Mouse (Mus musculus): Measurements from ENCODE around the gene Nfam1. TPM values are rescaled to one million over a fixed set of nuclear protein-coding genes. Genes with fewer than 3 reads are reported as not detected.

Gene Nfam1
- polyA plus RNA-seq, 1 experiment from 2014 or later = 1.6 TPM

GRCm38 (mm10) chr15:82963556-82964156 lies 69.5 kb downstream of the Nfam1 start:
- Histone ChIP-seq H3K36me3 (no peaks in the 10 kb centered on the region), H3K27ac (replicated peaks) (peak overlapping the region; percentile 82), H3K4me2 (replicated peaks) (peak overlapping the region; percentile 42), H3K9ac (replicated peaks) (peak overlapping the region; percentile 48), H3K9me3 (no peaks in the 10 kb centered on the region), H3K27me3 (no peaks in the 10 kb centered on the region; the same call in 1 of the 2 replicates), H3K4me1 (peaks cover 77% of the 10 kb centered on the region), H3K4me3 (peak overlapping the region; percentile 62)
- ATAC-seq (replicated peaks) = no peak
- WGBS = under 1% methylated on average over 27 of the region's 82 CpGs

DNA sequence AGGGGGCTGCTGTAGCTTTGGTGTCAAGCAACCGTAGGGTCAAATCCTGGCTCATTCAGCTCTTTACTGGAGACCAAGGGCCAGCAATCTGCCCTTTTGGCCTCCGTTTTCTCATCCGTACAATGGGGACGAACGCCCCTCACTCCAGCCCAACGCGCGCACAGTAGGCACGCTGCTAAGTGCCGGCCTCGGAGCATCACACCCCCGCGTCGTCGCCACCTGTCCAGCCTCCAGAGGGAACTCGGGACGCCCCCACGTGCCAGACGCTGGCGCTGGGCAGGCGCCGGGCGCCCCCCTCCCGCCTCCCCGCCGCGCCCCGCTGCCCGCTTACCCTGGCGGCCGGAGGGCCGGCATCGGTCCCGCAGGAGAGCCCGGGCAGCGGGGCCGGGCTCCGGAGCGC lies 70.0 kb downstream of the Nfam1 start:
- Histone ChIP-seq H3K27ac (replicated peaks) (peak overlapping the region; percentile 87), H3K27me3 (no peaks in the 10 kb centered on the region; the same call in 1 of the 2 replicates), H3K4me3 (peak overlapping the region; percentile 62), H3K4me2 (replicated peaks) (peak overlapping the region; percentile 70), H3K4me1 (peaks cover 77% of the 10 kb centered on the region), H3K36me3 (no peaks in the 10 kb centered on the region), H3K9ac (replicated peaks) (peak overlapping the region; percentile 73), H3K9me3 (no peaks in the 10 kb centered on the region)
- ATAC-seq (replicated peaks) = no peak
- WGBS = 2% methylated on average over 31 of the region's 39 CpGs

DNA sequence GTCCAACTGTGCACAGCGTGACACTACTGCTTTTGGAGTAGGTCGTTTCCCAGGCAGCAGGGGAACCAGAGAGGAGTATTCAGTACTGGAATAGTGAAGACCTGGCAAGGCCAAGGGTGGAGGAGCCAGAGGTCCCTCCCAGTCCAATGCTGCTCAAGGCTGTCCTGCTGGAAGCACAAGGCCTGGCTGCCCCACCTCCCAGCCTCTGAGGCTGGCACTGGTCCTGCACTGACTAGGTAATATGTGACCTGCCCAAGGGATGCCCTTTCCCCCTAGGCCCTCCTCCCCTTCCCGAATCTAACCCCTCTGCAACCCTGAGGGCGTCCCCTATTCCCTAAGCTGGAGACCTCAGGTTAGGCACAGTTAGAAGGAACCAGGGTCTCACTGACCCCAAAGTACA lies 70.6 kb downstream of the Nfam1 start:
- Histone ChIP-seq H3K27ac (replicated peaks) (peak overlapping the region; percentile 87), H3K4me1 (peaks cover 77% of the 10 kb centered on the region), H3K4me2 (replicated peaks) (peak overlapping the region; percentile 70), H3K9me3 (no peaks in the 10 kb centered on the region), H3K36me3 (no peaks in the 10 kb centered on the region), H3K27me3 (no peaks in the 10 kb centered on the region; the same call in 1 of the 2 replicates), H3K4me3 (peak overlapping the region; percentile 62), H3K9ac (replicated peaks) (peak overlapping the region; percentile 73)
- WGBS = 32% methylated on average over 4 of the region's 4 CpGs
- ATAC-seq (replicated peaks) = no peak

DNA sequence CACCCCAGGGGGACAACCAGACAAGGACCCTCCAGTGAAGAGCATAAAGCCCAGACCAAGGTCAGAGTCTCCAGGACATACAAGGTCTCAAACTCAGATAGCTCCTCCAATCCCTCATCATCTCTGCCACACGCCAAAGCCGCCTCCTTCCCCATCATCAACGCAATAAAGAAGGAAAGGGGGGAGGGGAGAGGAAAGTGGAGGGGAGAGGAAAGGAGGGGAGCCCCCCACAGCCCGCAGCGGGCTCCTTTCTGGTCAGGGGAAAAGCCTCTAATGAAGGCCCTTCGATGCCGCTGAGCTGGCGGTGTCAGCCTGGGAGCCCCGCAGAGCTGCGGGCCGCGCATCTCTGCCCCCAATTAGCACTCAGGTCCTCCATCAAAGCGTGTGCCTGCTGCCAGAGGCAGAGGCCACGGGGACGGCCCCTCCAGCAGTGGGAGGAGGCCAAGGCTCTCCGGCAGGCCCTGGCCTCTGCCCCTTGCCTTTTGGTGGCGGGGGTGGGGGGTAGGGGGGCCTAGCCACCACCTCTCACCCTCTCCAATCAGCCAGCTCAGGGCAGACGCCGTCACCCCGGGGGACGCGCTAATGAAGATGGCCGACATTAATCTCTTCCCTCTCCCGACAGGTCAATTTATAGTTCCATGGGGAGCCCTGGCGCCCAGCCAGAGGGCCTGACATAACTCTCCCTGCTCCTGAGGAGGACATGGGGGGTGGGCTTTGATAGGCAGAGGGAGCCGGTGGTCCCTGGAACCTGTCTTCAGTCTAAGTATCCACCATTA lies 72.1 kb downstream of the Nfam1 start:
- peak overlapping the region; percentile 70 for H3K4me2 ChIP-seq (replicated peaks)
- WGBS = 0% methylated on average over 26 of the region's 26 CpGs
- peak overlapping the region; percentile 70 for H3K27ac ChIP-seq (replicated peaks)
- H3K9me3 ChIP-seq = no peaks in the 10 kb centered on the region
- peaks cover 78% of the 10 kb centered on the region for H3K4me1 ChIP-seq
- no peaks in the 10 kb centered on the region for H3K27me3 ChIP-seq
- H3K9ac ChIP-seq (replicated peaks) = peak overlapping the region; percentile 58
- ATAC-seq (replicated peaks) = 0 out of 2 replicates have a peak, but pooled peaks have one; percentile 5
- H3K4me3 ChIP-seq = peak overlapping the region; percentile 62
- no peaks in the 10 kb centered on the region for H3K36me3 ChIP-seq

DNA sequence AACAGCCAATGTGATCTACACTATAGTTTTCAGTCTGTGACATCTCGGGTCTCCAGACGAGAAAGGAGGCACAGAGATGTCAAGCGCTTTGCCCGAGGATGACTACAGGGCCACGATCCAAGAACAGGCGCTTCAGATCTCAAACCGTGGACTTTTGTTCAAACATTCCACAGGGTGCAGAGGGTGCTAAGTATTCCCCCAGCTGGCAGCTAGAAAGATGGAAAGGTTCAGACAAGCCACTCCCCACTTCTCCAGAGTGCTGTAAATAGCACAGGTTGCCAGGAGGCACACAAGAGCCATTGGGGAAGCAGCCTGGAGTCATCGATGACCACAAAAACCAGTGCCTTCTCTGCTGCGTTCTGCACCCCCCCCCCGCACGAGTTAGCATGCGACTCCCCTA lies 74.0 kb downstream of the Nfam1 start:
- Histone ChIP-seq H3K4me1 (peaks cover 69% of the 10 kb centered on the region), H3K27me3 (no peaks in the 10 kb centered on the region), H3K4me3 (no peak overlapping the region), H3K9me3 (no peaks in the 10 kb centered on the region), H3K4me2 (replicated peaks) (peak overlapping the region; percentile 50), H3K27ac (replicated peaks) (peak overlapping the region; percentile 81), H3K9ac (replicated peaks) (peak overlapping the region; percentile 39), H3K36me3 (no peaks in the 10 kb centered on the region)
- no peak for ATAC-seq (replicated peaks)
- 41% methylated on average over 12 of the region's 12 CpGs for WGBS

DNA sequence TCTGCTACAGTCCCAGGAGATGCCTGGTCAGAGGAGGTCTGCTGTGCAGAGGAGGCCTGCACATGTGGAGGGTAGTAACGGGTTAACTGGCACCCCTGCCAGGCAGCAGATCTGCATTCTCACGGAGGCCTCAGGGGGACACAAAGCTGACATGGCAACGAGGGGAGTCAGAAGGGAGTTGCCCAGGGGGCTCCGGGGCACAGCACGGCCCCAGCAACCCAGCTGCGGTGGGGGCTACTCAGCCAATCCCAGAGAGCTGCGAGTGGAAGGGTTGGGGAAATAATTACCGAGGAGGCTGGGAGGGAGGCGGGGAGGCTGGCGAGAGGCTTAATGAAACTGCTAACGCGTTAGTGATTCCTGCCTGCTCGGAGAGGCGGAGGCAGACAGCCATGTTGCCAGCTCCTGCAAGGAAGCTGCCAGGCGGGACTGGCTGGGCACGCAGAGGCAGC lies 74.8 kb downstream of the Nfam1 start:
- Histone ChIP-seq H3K27me3 (no peaks in the 10 kb centered on the region), H3K4me2 (replicated peaks) (peak overlapping the region; percentile 50), H3K4me1 (peaks cover 77% of the 10 kb centered on the region), H3K27ac (replicated peaks) (peak overlapping the region; percentile 81), H3K9ac (replicated peaks) (peak overlapping the region; percentile 39), H3K9me3 (no peaks in the 10 kb centered on the region), H3K4me3 (peak overlapping the region; percentile 28), H3K36me3 (no peaks in the 10 kb centered on the region)
- WGBS = under 1% methylated on average over 16 of the region's 16 CpGs
- ATAC-seq (replicated peaks) = peak; percentile 67

DNA sequence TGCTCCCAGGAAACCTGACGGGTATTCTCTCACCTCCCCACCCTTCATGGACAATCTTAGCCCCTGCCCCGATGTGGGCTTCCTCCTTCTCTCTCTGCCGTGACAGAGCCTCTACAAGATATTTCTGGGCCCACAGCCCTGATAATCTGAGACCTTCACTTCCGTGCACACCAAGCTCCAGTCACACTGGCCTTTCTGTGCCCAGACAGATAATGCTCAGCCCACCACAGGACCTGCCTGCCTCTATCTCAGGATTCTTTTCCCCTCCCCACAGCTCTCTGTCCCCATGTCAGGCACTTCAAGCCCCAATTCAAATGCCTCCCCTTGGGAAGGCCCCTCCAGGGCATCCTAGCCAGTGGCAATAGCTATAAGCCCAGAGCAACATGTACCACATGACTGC lies 76.4 kb downstream of the Nfam1 start:
- Histone ChIP-seq H3K4me2 (replicated peaks) (no peak overlapping the region), H3K9ac (replicated peaks) (no peak overlapping the region), H3K4me1 (peaks cover 78% of the 10 kb centered on the region), H3K4me3 (no peak overlapping the region), H3K27me3 (no peaks in the 10 kb centered on the region), H3K9me3 (no peaks in the 10 kb centered on the region), H3K27ac (replicated peaks) (no peak overlapping the region), H3K36me3 (no peaks in the 10 kb centered on the region)
- no peak for ATAC-seq (replicated peaks)
- 69% methylated on average over 4 of the region's 4 CpGs for WGBS

- Histone ChIP-seq H3K27ac (replicated peaks) (no peak overlapping the region), H3K9ac (replicated peaks) (no peak overlapping the region), H3K4me3 (no peak overlapping the region), H3K36me3 (no peaks in the 10 kb centered on the region), H3K4me2 (replicated peaks) (no peak overlapping the region), H3K27me3 (no peaks in the 10 kb centered on the region), H3K4me1 (peaks cover 76% of the 10 kb centered on the region), H3K9me3 (no peaks in the 10 kb centered on the region)
- no peak for ATAC-seq (replicated peaks)
- WGBS = 70% methylated on average over 3 of the region's 3 CpGs
Observed at GRCm38 (mm10) chr15:82956310-82956709, 76.8 kb downstream of the Nfam1 start.

GRCm38 (mm10) chr15:82955286-82955685 lies 77.8 kb downstream of the Nfam1 start:
- no peaks in the 10 kb centered on the region for H3K36me3 ChIP-seq
- WGBS = 82% methylated on average over 8 of the region's 8 CpGs
- no peak overlapping the region for H3K27ac ChIP-seq (replicated peaks)
- H3K9ac ChIP-seq (replicated peaks) = no peak overlapping the region
- no peak for ATAC-seq (replicated peaks)
- no peak overlapping the region for H3K4me2 ChIP-seq (replicated peaks)
- no peak overlapping the region for H3K4me3 ChIP-seq
- no peaks in the 10 kb centered on the region for H3K9me3 ChIP-seq
- no peaks in the 10 kb centered on the region for H3K27me3 ChIP-seq
- H3K4me1 ChIP-seq = peaks cover 72% of the 10 kb centered on the region

DNA sequence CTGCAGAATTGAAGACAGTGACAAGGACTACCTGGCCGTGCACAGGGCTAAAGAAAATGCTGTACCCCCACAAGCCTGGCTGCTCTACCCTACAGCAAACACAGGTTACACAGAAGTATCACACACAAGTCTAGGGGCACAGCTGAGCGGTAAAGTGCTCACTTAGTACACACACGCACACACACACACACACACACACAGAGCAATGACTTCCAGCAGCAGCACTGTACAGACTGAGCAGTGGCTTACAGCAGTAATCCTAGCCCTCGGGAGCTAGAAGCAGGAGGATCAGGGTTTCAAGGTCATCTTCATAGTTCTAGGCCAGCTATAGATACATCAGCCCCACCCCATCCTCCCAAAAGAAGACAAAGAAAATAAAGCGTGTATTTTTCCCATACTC lies 79.1 kb downstream of the Nfam1 start:
- no peak overlapping the region for H3K27ac ChIP-seq (replicated peaks)
- H3K4me2 ChIP-seq (replicated peaks) = no peak overlapping the region
- H3K4me1 ChIP-seq = peaks cover 66% of the 10 kb centered on the region
- H3K9ac ChIP-seq (replicated peaks) = no peak overlapping the region
- H3K27me3 ChIP-seq = no peaks in the 10 kb centered on the region
- WGBS = 69% methylated on average over 5 of the region's 5 CpGs
- no peaks in the 10 kb centered on the region for H3K9me3 ChIP-seq
- ATAC-seq (replicated peaks) = no peak
- H3K4me3 ChIP-seq = no peak overlapping the region
- no peaks in the 10 kb centered on the region for H3K36me3 ChIP-seq

DNA sequence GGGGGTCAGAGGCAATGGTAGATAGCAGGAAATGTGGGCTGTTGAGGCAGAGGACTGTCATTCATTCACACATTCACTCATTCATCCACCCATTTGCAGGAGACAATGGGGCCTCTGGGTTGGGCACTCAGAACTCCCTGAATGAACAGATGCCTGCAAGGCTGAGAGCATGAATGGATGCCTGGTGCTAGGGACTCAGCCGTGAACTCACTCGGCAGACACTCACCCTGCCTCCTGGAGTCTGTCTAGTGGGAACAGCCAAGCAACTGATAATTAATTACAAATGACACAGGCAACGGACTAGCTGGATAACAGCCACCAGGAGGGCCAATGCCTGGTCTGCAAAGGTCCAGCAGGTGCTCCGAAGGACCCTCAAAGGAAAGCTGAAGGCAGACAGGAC lies 80.0 kb downstream of the Nfam1 start:
- no peaks in the 10 kb centered on the region for H3K9me3 ChIP-seq
- H3K4me2 ChIP-seq (replicated peaks) = no peak overlapping the region
- no peak overlapping the region for H3K9ac ChIP-seq (replicated peaks)
- 0 out of 2 replicates have a peak, but pooled peaks have one; percentile 11 for ATAC-seq (replicated peaks)
- H3K27me3 ChIP-seq = no peaks in the 10 kb centered on the region
- H3K4me3 ChIP-seq = no peak overlapping the region
- H3K4me1 ChIP-seq = peaks cover 62% of the 10 kb centered on the region
- H3K36me3 ChIP-seq = no peaks in the 10 kb centered on the region
- H3K27ac ChIP-seq (replicated peaks) = peak overlapping the region; percentile 68
- 14% methylated on average over 4 of the region's 4 CpGs for WGBS

DNA sequence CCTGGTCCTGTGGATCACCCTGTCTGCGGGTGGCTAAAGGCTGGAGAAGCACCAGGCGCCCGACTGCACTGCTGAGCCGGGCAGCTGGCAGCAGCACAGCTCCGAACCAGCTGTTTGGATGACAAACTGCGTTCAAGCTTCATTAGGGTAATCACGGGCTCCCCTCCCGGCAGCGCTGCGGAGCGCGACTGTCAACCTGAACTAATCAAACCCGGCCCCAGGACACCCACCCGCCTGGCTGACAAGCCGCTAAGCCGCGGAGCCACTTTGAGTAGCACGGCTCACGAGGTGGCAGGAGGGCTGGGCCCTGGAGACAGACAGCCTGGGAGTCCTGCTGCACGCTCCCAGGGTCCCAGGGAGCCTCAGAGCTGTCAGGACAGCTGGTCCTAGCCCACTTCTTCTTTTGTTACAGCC lies 80.8 kb downstream of the Nfam1 start:
- no peaks in the 10 kb centered on the region for H3K27me3 ChIP-seq
- peak; percentile 78 for ATAC-seq (replicated peaks)
- no peak overlapping the region for H3K4me3 ChIP-seq
- H3K27ac ChIP-seq (replicated peaks) = peak overlapping the region; percentile 68
- H3K9me3 ChIP-seq = no peaks in the 10 kb centered on the region
- peak overlapping the region; percentile 2; the same call in 1 of the 2 replicates for H3K9ac ChIP-seq (replicated peaks)
- H3K4me1 ChIP-seq = peaks cover 62% of the 10 kb centered on the region
- 2% methylated on average over 20 of the region's 20 CpGs for WGBS
- H3K4me2 ChIP-seq (replicated peaks) = peak overlapping the region; percentile 8; the same call in 1 of the 2 replicates
- no peaks in the 10 kb centered on the region for H3K36me3 ChIP-seq

Measured in forebrain, embryonic 15.5 days (tissue).